Mouse (Mus musculus) erythroblast, embryonic 14.5 days (primary cell): ENCODE results near the gene Invs.

Experiments used
- GATA1 ChIP-seq: IDR thresholded peaks from 2 replicates; pipeline ENCODE4 v1.6.1; 2012; ENCODE audit warnings: low read length, inconsistent platforms, mixed read lengths
- TAL1 ChIP-seq: IDR thresholded peaks from 3 replicates; pipeline ENCODE4 v1.6.1; 2012; ENCODE audit warnings: low read length, inconsistent platforms, mixed read lengths

GRCm38 (mm10) chr4:48275736-48276135 lies 3.8 kb upstream of the Invs start:
- TF ChIP-seq TAL1 (no peak), GATA1 (no peak)
